Mouse (Mus musculus) adipocyte (in vitro differentiated cells): ENCODE results near the gene Rfwd3.
"Not testable (repeated sequence)": the region's sequence is repeated elsewhere in the genome, so short reads cannot be mapped to it uniquely, and the experiment has no call there.

Experiments
- DNase-seq: peaks from one replicate; pipeline ENCODE4 v3.0.0-alpha.2; 2016; ENCODE audit warnings: low spot score

Gene Rfwd3

GRCm38 (mm10) chr8:111285603-111286002 lies 14.4 kb downstream of the Rfwd3 start:
- DNase-seq: no peak

GRCm38 (mm10) chr8:111282093-111282492 lies 17.9 kb downstream of the Rfwd3 start:
- no peak for DNase-seq

GRCm38 (mm10) chr8:111268277-111268676 lies 31.7 kb downstream of the Rfwd3 start:
- no peak for DNase-seq

- not testable (repeated sequence) for DNase-seq
Observed at GRCm38 (mm10) chr8:111266161-111266560, 33.9 kb downstream of the Rfwd3 start.

- DNase-seq: no peak
Observed at GRCm38 (mm10) chr8:111264693-111265220, 35.3 kb downstream of the Rfwd3 start.

- peak; percentile 46 for DNase-seq
Observed at GRCm38 (mm10) chr8:111261981-111262381, 38.0 kb downstream of the Rfwd3 start.

GRCm38 (mm10) chr8:111260251-111260650 lies 39.8 kb downstream of the Rfwd3 start:
- no peak for DNase-seq

GRCm38 (mm10) chr8:111259408-111259741 lies 40.6 kb downstream of the Rfwd3 start:
- DNase-seq: no peak

- DNase-seq: peak; percentile 95
Observed at GRCm38 (mm10) chr8:111258631-111259407, 41.2 kb downstream of the Rfwd3 start, which contains the start of gene Glg1. Gene Glg1 (minus strand): TSS chr8:111259216.

- DNase-seq: peak; percentile 63
Observed at GRCm38 (mm10) chr8:111258010-111258630, 41.9 kb downstream of the Rfwd3 start.

GRCm38 (mm10) chr8:111252487-111253112 lies 47.4 kb downstream of the Rfwd3 start:
- no peak for DNase-seq

GRCm38 (mm10) chr8:111250111-111250510 lies 49.9 kb downstream of the Rfwd3 start:
- DNase-seq: no peak

GRCm38 (mm10) chr8:111248136-111248535 lies 51.9 kb downstream of the Rfwd3 start:
- no peak for DNase-seq

- not testable (repeated sequence) for DNase-seq
Observed at GRCm38 (mm10) chr8:111246864-111247263, 53.2 kb downstream of the Rfwd3 start.

GRCm38 (mm10) chr8:111246287-111246830 lies 53.7 kb downstream of the Rfwd3 start:
- DNase-seq: no peak

GRCm38 (mm10) chr8:111237301-111237700 lies 62.7 kb downstream of the Rfwd3 start:
- no peak for DNase-seq

- no peak for DNase-seq
Observed at GRCm38 (mm10) chr8:111233730-111234129, 66.3 kb downstream of the Rfwd3 start.

GRCm38 (mm10) chr8:111224153-111224552 lies 75.9 kb downstream of the Rfwd3 start:
- peak; percentile 51 for DNase-seq
